17 mouse cellular contexts compared by ENCODE assay signal in the genomic region with DNA sequence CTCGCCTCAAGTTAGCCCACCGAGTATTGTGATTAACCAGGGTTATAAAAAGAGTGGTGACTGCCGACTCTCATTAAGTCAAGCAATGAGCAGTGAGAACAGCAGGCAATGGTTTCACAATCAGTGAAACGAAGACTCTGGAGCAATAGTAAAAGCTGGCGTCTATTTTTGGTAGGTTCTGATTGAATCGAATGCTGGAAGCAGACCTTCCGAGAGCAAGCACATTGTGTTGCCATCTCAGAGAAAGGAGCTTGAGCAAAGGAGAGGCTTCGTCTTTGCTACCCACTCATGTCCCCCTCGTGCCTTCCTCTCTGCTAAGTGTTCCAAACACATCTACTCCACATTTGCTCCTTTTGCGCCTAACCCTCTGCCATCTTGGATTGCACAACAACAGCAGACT.
"Had no signal": no experiment of that assay in that cellular context is flagged by ENCODE, and none has a peak within 500 bp of the region (broad histone marks: within the 10 kb centered on the region; RNA-seq: fewer than 3 reads in every experiment).

No protein-coding gene starts in this region.

- DNase-seq: kidney, adult 18-20 months; kidney, adult 9 months; kidney, postnatal 14 days; kidney, postnatal 4 days; liver; lung, adult 18-20 months; lung, postnatal 10 days; lung, postnatal 36 days; right cerebral cortex, adult 18-20 months; right cerebral cortex, postnatal 25 days; spleen, adult 18-20 months; thymus, postnatal 25 days had no signal

- ATAC-seq: inflammation-experienced regulatory T-cells, adult 6 months; intestine, embryonic 16.5 days; liver, embryonic 12.5 days; midbrain, embryonic 13.5 days; midbrain, embryonic 16.5 days had no signal
